Mouse (Mus musculus) embryonic fibroblast, embryonic 13.5 days (primary cell): Measurements from ENCODE around the gene Acbd4.

ENCODE experiments used
- CTCF ChIP-seq: IDR thresholded peaks from 2 replicates; pipeline ENCODE4 v1.5.1; 2011; ENCODE audit warnings: mild to moderate bottlenecking, control low read depth, low read length, moderate library complexity, borderline replicate concordance; ENCODE audit not compliant: insufficient read depth
- POLR2A ChIP-seq: IDR thresholded peaks from 2 replicates; pipeline ENCODE4 v1.6.1; 2011; ENCODE audit warnings: low read depth, mild to moderate bottlenecking, control low read depth, low read length, moderate library complexity

- TF ChIP-seq POLR2A: no peak
- TF ChIP-seq CTCF: no peak
Observed at GRCm38 (mm10) chr11:103081631-103082030, 19.9 kb upstream of the Acbd4 start.
